Mouse (Mus musculus) small intestine, adult 2 months (tissue): ENCODE measurements around the gene Vmn1r78. TPM values are rescaled to one million over a fixed set of nuclear protein-coding genes. Genes with fewer than 3 reads are reported as not detected.
"Not testable (repeated sequence)": the region's sequence is repeated elsewhere in the genome, so short reads cannot be mapped to it uniquely, and the experiment has no call there.

Source experiments
- H3K27ac ChIP-seq: fragments of 200-500 bp; 2 replicates; pipeline ENCODE4 v1.5.1; 2012; ENCODE audit warnings: low read depth, low read length, control low read depth, inconsistent platforms; ENCODE audit not compliant: insufficient read depth
- H3K27me3 ChIP-seq: fragments of 200-500 bp; 2 replicates; pipeline ENCODE4 v1.6.1; 2012; ENCODE audit warnings: mild to moderate bottlenecking, moderate library complexity, low read length, inconsistent platforms; ENCODE audit not compliant: control insufficient read depth, insufficient read depth
- H3K36me3 ChIP-seq: fragments of 200-500 bp; 2 replicates; pipeline ENCODE4 v1.6.1; 2012; ENCODE audit warnings: mild to moderate bottlenecking, low read length, control low read depth, inconsistent platforms; ENCODE audit not compliant: control insufficient read depth, insufficient read depth
- H3K4me1 ChIP-seq: fragments of 200-500 bp; 2 replicates; pipeline ENCODE4 v1.6.1; 2012; ENCODE audit warnings: low read length, inconsistent platforms, mixed read lengths; ENCODE audit not compliant: control insufficient read depth, insufficient read depth, insufficient read length
- H3K4me3 ChIP-seq: fragments of 200-500 bp; 2 replicates; pipeline ENCODE4 v1.5.1; 2012; ENCODE audit warnings: low read depth, mild to moderate bottlenecking, control low read depth, inconsistent platforms, low read length, moderate library complexity
- CTCF ChIP-seq: fragments of 200-500 bp; IDR thresholded peaks from 2 replicates; pipeline ENCODE4 v1.5.1; 2012; ENCODE audit warnings: low read depth, mild to moderate bottlenecking, control low read depth, inconsistent platforms, low read length, moderate library complexity, mixed read lengths; ENCODE audit not compliant: insufficient replicate concordance, insufficient read length; ENCODE audit errors: extremely low read depth
- POLR2A ChIP-seq: fragments of 200-500 bp; IDR thresholded peaks from 2 replicates; pipeline ENCODE4 v1.6.1; 2012; ENCODE audit warnings: low read depth, mild to moderate bottlenecking, control low read depth, inconsistent platforms, low read length, moderate library complexity
- WGBS: fragments of 180-500 bp; shearing (Covaris S2); methylation state at CpG from one replicate; pipeline ENCODE4 v1.1.7; 2018; 5-methylcytosine and 5-hydroxymethylcytosine counted together
- polyA plus RNA-seq: library from polyadenylated mRNA; depleted of rRNA; stranded (reverse); fragments of >200 nt; gene quantifications from 2 replicates; pipeline ENCODE4 v1.2.3, GENCODE M21; 2012; rRNA removed

Vmn1r78 gene
- not detected in 2 replicates for polyA plus RNA-seq

- Histone ChIP-seq H3K36me3 (no peaks in the 10 kb centered on the region), H3K27ac (no peak within 1 kb of the TSS), H3K27me3 (no peaks in the 10 kb centered on the region), H3K4me1 (no peaks in the 10 kb centered on the region), H3K4me3 (no peak within 1 kb of the TSS)
- WGBS: 49% methylated on average over 2 of the region's 2 CpGs
- TF ChIP-seq POLR2A (no peak), CTCF (no peak)
Measured at GRCm38 (mm10) chr7:12149957-12150356, at the start of gene Vmn1r78. TSS of gene Vmn1r78 (plus strand) at chr7:12150257.

- H3K27ac ChIP-seq, H3K4me1 ChIP-seq, H3K27me3 ChIP-seq, H3K36me3 ChIP-seq, H3K4me3 ChIP-seq: not testable (repeated sequence)
- WGBS: 43% methylated on average over 1 of the region's 1 CpGs
Measured at GRCm38 (mm10) chr7:12156463-12156862, 6.4 kb downstream of the Vmn1r78 start.

- H3K4me3 ChIP-seq, H3K27me3 ChIP-seq, H3K4me1 ChIP-seq, H3K36me3 ChIP-seq, H3K27ac ChIP-seq: not testable (repeated sequence)
Measured at GRCm38 (mm10) chr7:12170979-12171378, 20.9 kb downstream of the Vmn1r78 start, which contains the start of gene Vmn1r79. TSS of gene Vmn1r79 (plus strand) at chr7:12171279.

DNA sequence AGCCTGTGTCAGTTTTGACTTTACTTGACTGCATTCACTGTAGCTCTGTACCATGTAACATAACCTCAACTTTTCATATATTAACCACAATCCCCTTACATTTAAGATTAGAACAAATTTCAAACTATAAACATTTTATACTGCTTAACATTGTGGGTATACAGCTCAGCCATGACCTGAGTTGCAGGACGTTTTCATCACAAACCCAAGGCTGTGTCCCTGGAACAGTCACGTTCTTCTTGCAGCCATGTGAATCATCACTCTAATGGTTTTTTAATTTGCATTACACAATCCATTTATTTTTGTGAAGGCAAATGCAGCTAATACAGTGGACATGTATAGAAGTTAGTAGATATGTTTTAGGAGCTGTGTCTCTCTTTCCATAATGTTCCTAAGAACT is 22.9 kb downstream of the Vmn1r78 start:
- WGBS: 53% methylated on average over 2 of the region's 2 CpGs

GRCm38 (mm10) chr7:12188986-12189385 is 38.9 kb downstream of the Vmn1r78 start, which contains the start of gene Vmn1r80:
TSS of gene Vmn1r80 (plus strand) at chr7:12189286.
- H3K4me1 ChIP-seq: no peaks in the 10 kb centered on the region
- H3K27ac ChIP-seq: no peak within 1 kb of the TSS
- no peak within 1 kb of the TSS for H3K4me3 ChIP-seq
- H3K27me3 ChIP-seq: no peaks in the 10 kb centered on the region
- TF ChIP-seq POLR2A: no peak
- TF ChIP-seq CTCF: no peak
- whole genome bisulfite sequencing: 74% methylated on average over 1 of the region's 1 CpGs
- no peaks in the 10 kb centered on the region for H3K36me3 ChIP-seq

More for the DNA sequence above, 22.9 kb downstream of the Vmn1r78 start:
- H3K4me1 ChIP-seq, H3K27ac ChIP-seq, H3K27me3 ChIP-seq, H3K36me3 ChIP-seq, H3K4me3 ChIP-seq: not testable (repeated sequence)

GRCm38 (mm10) chr7:12204141-12204540 is 54.1 kb downstream of the Vmn1r78 start:
- no peaks in the 10 kb centered on the region for H3K27me3 ChIP-seq
- H3K4me3 ChIP-seq: no peak overlapping the region
- H3K4me1 ChIP-seq: no peaks in the 10 kb centered on the region
- WGBS: 58% methylated on average over 2 of the region's 2 CpGs
- TF ChIP-seq POLR2A (no peak), CTCF (no peak)
- no peak overlapping the region for H3K27ac ChIP-seq
- H3K36me3 ChIP-seq: no peaks in the 10 kb centered on the region

Other genes starting within 250 kb of the Vmn1r78 start
- gene Vmn1r76, start 212.0 kb upstream of the Vmn1r78 start, polyA plus RNA-seq: not detected in 2 replicates
- gene Vmn1r77, start 113.5 kb upstream of the Vmn1r78 start, polyA plus RNA-seq: not detected in 2 replicates
- gene Vmn1r79, start 21.0 kb downstream of the Vmn1r78 start, polyA plus RNA-seq: not detected in 2 replicates
- not detected in 2 replicates for gene Vmn1r80, start 39.0 kb downstream of the Vmn1r78 start, polyA plus RNA-seq
- gene Vmn1r81, start 118.0 kb downstream of the Vmn1r78 start, polyA plus RNA-seq: not detected in 2 replicates
- not detected in 2 replicates for gene Vmn1r82, start 150.2 kb downstream of the Vmn1r78 start, polyA plus RNA-seq
- not detected in 2 replicates for gene Vmn1r83, start 179.2 kb downstream of the Vmn1r78 start, polyA plus RNA-seq
- not detected in 2 replicates for gene Vmn1r84, start 219.0 kb downstream of the Vmn1r78 start, polyA plus RNA-seq